Mouse (Mus musculus) thymus, postnatal 14 days (tissue): Measurements from ENCODE around the gene Iqsec2.
"Not testable (repeated sequence)": the region's sequence is repeated elsewhere in the genome, so short reads cannot be mapped to it uniquely, and the experiment has no call there.

Experiments used
- DNase-seq: peaks from one replicate; pipeline ENCODE4 v3.0.0; 2021

Gene Iqsec2

DNA sequence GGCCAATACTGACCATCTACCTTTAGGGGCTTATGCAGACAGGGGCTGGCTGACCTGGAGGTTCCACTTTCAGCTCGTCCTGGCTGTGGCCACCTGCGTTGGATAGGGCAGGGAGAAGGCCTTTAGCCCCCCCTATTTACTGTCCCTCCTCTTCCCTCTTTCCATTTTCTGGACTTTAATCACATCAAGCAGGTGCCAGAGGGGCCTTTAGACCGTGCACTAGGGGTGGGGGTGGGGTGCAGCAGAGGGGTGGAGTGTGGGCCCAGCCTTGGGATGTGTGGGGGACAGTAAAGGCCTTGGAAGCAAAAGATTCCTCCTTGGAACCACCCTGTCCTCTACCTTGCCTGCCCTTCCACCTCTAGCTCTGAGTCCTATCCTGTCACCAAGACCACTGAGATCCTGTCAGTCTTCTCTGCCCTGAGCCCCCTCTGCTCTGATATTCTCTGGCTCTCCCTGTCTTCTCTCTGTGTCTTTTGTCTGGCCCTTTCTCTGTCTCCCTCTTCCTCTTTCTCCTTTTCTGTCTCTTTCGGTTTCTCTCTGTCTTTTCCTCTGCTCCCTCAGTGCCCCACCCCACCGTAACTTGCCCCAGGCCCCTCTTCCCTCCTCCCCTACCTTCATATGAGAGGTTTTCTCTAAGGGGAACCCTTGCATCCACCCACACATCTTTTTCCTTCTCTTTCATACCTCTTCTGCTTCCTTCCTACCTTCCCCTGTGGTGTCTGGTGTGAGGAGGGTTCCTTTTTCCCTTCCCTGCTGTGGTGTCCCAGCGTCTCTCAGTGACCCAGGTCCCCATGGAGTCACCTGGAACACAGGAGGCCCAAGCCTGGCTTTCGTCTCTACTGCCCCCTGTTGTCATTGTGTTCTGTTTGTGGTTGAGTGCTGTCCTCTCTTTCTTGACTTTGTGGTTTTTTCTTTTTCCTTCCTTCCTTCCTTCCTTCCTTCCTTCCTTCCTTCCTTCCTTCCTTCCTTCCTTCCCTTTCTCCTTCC is 35.9 kb downstream of the Iqsec2 start:
- no peak for DNase-seq

DNA sequence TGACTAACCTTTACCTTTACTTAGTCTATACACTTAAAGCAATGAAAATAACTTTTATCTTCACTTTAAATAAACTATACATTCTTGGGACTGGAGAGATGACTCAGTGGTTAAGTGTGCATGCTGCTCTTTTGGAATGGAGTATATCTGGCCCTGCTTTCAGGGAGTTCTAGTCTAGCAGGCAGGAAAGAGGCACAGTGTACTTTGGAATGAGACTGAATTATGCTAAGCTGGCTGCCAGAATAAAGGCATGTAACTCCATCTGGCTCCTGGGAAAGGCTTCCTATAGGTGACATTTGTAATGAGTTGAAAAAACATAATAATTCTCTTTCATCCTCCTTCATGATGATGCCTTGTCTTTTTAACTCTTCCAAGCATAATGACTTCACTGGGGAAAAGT is 43.1 kb downstream of the Iqsec2 start:
- DNase-seq: no peak

DNA sequence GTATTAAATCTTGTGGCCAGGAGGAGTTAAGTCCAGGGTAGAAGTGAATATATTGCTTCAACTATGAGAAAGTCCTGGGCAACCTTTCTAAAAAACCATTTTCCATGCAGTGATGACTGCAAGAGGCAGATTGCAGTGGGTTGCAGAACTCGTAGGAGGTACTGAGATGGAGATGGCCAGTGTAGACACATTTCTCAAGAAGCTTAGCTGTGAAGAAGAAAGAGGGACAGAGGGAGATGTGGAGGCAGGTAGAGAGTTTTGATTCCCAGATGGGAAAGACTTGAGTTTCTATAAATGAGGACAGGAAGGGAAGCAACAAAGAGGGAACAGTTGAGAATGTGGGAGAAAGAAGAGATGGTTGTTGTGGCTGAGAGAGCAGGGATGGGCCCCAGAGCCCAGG is 47.2 kb downstream of the Iqsec2 start:
- DNase-seq: no peak

DNA sequence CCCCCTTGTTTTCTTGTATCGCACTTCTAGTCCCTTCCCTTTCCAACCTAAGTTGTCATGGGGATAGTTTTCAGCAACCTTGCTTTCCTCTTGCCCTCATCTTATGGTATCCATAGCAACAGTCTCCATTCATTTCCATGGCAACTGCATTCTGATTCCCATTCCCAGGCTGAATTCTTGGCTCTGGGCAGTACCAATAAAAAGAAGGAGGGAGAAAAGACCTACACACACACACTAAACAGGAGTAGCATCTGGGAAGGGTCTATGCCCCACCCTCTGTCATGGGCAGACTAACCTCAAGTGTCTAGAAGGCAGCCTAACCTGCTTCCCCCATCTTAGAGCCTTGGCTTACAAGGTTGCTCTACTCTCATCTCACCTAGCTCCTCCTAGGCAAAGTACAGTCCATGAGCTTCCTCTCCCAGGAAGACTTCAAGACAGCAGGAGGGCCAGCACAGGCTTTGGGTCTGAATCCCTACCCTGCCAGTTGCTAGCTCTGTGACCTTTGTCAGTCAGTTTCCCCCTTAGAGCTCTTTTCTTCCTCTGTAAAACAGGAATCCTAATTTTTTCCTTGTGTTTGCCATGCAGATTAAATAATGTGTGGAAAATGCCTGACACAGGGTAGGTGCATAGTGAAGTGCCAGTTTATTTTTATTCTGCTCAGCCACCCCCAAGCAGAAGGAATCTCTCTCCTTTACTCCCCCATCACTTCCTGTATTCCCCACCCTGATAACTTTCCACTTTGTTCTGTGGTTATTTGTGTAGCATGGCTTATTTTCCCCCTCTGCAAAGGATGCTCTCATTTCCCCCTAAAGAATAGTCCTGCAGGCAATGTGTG is 54.0 kb downstream of the Iqsec2 start:
- DNase-seq: no peak

DNA sequence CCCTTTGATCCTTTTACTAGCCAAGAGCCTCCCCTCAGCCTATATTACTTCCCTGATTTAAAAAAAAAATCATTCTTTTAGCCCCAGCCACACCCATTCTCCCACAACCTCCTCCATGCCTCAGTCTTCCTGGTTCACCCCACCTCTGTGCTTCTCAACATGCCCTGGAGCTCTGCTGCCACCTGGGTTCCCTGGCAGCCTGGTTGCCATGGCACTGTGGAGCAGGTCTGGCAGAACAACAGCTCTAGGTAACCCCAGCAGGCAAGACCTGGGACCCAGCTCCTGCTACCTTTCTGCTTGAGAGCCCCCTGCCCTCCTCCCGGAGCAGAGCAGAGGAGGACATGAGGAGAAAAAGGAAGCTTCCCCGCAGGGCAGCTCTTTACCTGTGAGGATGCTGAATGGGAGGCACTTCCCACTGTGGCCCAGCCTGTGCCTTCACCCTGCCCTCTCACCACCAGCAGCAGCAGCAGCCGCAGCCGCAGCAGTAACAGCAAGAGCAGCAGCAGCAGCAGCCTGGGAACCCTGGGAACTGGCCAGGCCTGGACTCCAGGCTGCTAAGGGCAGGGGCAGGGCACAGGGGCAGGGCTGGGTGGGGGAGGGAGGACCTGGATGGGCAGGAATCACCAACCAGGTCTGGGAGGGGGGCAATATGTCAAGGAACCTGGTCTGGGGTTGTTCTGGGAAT is 57.8 kb downstream of the Iqsec2 start:
- DNase-seq: no peak

DNA sequence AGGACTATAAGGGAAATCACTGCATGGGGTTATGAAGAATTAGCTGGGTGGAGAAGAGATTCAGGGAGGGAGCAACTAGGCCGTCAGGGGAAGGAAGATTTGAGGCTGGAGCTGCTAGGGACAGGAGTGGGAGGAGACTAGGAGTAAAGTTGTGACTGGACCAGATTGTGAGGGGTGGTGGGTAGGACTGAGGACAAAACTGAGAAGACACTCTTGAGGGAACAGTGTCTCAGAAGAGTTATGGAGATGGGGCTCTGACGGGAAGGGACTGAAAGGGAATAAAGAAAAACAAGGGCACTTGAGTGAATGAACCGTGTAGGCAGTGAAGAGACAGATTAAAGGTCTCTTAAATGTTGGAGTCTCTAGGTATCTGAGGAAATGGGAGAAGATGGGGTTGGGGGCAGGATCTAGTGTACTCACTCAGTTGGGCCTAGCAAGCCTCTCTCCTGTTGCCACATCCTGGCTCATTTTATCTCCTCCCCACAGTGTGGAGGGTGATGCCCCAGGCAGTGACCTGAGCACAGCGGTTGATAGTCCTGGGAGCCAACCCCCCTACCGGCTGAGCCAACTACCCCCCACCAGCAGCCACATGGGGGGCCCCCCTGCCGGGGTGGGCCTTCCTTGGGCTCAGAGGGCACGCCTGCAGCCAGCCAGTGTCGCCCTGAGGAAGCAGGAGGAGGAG is 58.5 kb downstream of the Iqsec2 start:
- DNase-seq: no peak

DNA sequence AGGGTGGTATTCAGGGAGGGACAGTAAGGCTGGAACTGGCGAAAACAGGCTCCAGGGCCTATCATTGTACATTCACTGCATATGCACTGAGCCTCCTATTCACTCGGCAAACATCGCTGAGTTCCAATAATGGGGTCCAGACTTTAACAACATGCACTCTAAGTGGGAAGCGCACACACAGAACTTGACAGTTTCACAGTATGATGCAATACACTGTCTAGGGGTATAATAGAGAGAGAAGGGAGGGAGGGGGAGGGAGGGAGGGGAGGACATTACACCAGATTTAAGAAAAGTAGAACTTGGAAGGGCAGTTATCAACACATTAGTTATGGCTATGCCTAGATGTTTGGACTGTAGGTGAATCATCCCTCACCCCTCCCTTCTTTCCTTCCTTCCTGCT is 59.2 kb downstream of the Iqsec2 start:
- DNase-seq: no peak

DNA sequence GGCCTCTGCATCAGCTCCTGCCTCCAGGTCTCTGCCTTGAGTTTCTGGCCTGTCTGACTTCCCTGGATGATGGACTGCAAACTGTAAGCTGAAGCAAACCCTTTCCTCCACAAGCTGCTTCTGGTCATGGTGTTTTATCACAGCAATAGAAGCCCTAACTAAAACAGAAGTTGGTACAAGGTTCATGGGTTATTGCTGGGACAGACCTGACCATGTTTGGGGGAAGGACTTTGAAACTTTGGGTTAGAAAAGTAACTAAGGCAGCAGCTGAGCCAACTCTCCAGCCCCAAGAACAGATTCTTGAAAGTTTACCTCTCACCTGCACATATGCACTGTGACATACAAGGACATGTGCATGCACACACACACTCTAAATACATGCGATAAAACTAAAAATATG is 61.4 kb downstream of the Iqsec2 start:
- DNase-seq: no peak

DNA sequence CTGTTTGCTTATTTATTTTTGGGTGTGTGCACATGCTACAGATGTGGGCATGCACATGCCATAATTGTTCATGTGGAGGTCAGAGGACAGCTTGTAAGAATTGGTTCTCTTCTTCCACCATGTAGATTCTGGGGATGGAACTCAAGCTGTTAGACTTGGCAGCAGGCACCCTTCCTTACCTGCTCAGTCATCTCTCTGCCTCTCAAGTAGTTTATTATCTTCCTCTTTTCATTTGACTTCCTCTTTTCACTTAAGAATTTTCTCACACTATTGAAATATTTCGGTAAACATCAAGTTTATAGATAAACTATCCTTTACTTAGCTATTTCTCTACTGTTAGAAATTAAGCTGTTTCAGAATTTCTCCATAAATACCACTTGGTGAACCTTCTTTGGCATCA is 70.6 kb downstream of the Iqsec2 start:
- no peak for DNase-seq

DNA sequence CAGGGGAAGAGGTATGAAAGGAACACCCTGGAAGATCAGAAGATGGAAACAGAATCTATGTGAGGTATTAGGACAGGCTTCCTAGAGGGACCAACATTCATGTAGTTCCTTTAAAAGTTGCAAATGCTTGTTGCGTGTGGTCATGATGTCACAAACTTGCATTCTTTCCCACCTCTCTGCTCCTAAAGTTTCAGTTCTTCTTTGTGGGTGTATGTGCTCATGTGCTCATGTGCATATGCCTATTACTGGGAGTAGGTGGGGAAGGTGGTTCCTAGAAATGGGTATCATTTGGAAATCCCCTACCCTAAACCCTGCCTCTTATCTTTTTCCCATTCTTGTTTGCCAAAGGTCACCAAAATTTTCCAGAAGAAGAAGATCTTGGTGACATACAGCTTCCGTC is 74.5 kb downstream of the Iqsec2 start:
- DNase-seq: no peak

DNA sequence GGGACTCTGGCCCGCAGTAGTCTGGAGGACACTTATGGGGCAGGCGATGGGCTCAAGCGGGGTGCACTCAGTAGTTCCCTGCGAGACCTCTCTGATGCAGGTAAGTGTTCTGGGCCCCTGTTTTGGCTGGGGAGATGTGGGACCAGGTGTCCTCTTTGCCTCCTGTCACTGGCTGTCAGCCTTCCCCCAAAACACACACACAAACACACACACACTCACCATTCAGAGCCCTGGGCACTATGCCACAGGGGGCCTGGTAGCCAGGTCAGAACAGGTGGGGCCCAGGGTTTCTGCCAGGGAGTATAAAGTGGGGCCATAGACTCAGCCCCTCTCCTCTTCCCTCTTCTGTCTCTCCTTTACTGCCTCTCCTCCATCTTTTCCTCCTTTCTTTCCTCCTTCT is 77.7 kb downstream of the Iqsec2 start:
- DNase-seq: no peak

DNA sequence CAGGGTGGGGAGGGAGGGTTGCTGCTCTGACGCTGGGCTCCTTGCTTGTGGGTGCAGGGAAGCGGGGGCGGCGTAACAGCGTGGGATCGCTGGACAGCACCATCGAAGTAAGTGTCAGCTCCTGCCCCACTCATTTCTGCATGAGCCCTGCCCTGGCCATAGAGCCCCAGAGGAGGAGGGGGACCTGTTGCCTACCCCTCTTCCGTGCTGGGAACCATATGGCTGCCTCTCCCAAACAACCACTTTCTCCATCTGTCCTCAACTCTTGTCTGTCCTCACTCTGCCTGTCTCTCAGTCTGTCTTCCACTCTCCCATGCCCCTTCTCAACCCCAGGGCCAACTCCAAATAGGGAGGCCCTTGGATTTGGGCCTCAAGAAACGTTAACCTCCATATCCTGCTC is 78.2 kb downstream of the Iqsec2 start:
- DNase-seq: no peak

DNA sequence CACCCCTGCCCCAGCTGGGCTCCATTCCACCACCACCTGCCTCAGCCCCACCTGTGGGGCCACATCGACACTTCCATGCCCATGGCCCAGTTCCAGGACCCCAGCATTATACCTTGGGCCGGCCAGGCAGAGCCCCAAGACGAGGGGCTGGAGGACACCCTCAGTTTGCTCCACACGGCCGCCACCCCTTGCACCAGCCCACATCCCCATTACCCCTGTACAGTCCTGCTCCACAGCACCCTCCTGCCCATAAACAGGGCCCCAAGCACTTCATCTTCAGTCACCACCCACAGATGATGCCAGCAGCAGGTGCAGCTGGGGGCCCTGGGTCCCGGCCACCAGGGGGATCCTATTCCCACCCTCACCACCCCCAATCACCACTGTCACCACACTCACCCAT is 79.2 kb downstream of the Iqsec2 start:
- peak; percentile 7 for DNase-seq

DNA sequence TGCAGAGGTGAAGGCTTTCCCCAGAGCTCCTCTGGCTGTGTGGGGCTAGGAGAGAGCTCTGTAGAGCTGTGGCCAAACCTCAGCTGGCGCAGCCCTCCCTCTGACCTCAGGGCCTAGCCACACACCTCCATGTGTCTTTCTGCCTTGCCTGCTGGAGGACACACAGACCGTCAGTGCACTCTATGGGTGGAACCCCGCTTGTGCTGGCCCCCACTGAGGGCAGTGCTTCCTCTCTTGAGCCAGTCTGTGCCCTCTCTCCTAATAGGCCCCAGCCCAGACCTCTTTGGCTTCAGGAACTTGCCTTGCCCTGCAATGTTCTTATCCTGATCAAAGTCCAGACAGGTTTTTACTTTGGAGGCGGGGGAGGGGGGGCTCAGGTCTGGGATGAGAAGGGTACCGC is 80.2 kb downstream of the Iqsec2 start:
- no peak for DNase-seq

DNA sequence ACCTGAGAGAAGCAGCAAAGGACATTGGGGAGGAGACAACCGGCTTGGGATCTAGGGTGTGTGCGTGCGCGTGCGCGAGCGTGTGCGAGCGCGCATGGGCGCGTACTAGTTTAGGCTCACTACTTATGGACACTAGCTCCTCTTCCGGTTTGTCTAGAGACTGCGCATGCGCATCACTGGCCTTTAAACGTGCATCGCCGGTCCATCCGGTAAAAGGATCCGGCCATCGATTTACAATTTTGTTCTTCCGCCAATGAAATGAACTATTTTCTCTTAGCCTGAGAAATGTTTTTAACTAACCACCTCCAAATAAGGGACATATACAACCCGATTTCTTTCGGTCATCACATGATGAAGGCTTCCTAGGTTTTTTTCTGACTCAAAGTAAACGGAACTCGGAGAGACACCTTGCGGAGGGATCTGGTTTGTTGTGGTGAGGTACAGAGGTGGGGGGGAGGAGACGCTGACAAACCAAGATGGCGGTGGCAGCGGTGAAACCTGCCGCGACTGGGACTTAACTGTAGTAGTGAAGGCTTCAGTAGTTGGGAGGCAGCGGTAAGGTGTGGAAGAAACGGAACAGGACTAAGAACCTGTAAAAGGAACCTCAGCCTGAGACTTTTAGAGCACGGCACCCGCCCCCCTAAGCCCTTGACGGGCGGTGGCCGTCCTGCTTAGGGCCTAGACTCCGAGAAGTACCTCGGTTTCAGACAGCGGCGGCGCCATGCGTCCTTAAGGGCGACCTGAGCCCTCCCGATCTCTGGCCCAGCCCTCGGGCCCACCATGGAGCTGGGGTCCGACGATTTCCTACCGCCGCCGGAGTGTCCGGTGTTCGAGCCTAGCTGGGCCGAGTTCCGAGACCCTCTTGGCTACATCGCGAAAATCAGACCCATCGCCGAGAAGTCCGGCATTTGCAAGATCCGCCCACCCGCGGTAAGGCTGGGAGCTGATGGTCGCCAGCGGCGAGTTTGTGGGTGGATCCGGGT is 89.0 kb downstream of the Iqsec2 start, which contains the start of gene Kdm5c:
Gene Kdm5c (plus strand): TSS at position 240 of the 983 bp plus-strand sequence.
- peak; percentile 91 for DNase-seq

DNA sequence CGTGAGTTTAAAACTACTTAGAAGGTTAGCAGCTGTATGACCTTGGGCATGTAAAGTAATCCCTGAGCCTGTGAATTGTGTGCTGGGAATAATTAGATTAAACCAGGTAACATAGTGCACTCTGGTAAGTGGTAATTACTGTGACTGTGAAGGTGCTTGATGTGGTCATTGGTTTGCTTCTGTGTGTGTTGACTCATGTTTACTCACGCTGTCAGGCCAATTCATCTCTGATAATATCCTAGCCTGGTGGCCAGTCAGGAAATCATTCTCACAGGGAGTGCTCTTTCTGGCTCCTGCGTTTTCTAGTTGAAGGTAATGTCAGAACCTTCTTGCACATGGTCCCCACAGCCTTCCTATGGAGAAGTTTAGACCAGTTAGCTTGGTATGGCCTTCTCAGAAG is 90.1 kb downstream of the Iqsec2 start:
- no peak for DNase-seq

DNA sequence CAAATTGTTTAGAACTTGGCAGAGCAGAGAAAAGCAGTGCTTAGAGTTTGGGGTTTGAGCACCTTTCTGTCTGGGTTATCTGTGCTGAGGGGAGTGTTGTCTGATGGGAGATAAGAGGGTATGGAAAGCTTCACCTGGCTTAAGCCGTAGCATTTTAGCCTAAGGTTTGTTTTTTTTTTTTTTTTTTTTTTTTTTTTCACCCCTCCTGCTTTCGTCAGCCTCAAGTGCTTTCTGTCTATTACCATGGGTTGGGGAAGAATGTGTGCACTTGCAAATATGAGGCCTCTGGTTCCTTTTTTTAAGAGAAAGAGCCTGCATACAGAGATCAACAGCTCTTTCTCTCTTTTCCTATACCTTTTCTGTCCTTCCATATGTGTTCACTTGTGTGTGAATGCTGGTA is 91.7 kb downstream of the Iqsec2 start:
- DNase-seq: no peak

DNA sequence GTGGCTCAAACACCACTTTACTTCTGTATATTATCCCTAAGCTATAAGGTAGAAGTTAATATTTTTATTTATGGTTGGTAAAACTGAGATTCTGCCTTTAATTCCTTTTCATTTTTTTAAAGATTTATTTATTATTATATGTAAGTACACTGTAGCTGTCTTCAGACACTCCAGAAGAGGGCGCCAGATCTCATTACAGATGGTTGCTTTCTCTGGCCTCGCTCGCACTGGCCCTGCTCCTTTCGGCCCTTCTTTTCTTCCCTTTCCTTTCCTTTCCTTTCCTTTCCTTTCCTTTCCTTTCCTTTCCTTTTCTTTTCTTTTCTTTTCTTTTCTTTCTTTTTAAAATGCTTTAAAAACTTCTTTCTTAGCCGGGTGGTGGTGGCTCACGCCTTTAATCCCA is 99.1 kb downstream of the Iqsec2 start:
- DNase-seq: not testable (repeated sequence)

DNA sequence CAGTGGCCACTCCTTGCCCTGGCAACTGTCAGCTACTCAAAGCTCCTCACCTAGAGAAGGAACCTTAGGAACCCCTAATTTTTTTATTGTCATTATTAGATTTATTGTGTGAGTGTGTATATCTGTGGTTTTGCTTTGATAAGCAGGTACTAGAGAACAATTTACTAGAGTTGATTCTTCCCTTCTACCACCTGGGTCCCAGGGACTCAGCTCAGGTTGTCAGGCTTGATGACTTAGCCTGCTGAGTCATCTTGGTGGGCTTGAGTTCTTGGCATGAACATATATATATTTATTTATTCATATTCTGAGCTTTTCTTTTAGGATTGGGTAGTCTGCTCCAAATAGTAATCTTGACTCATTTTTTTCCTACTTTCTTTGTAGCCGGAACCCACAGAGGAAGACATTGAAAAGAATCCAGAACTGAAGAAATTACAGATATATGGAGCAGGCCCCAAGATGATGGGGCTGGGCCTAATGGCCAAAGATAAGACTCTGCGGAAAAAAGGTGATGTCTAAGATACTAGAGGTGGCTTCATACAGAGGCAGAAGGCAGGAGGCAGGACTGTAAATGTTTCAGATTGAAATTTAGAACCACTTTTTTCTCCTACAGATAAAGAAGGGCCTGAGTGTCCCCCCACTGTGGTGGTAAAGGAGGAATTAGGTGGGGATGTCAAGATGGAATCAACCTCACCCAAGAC is 100.6 kb downstream of the Iqsec2 start:
- no peak for DNase-seq

DNA sequence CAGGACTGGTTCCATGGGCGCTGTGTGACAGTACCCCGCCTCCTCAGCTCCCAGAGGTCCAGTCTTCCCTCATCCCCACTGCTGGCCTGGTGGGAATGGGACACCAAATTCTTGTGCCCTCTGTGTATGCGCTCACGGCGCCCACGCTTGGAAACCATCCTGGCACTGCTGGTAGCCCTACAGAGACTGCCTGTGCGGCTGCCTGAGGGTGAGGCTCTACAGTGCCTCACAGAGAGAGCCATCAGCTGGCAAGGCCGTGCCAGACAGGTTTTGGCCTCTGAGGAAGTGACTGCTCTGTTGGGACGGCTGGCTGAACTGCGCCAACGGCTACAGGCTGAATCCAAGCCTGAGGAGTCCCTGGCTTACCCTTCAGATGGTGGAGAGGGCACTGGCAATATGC is 127.1 kb downstream of the Iqsec2 start:
- DNase-seq: no peak
